Mouse (Mus musculus) T-cell, adult 66 days (primary cell): ENCODE data around the gene Serpinb6b. TPM values are rescaled to one million over a fixed set of nuclear protein-coding genes. Genes with fewer than 3 reads are reported as not detected.

Experiments
- total RNA-seq, 2 experiments: library from RNA; stranded (reverse); gene quantifications; 3 replicates in 1 of 2; 4 replicates in 1 of 2; pipeline ENCODE4 v1.2.4; 2023

Gene Serpinb6b
- total RNA-seq: 10 to 100 TPM; 11.0 to 14.7 TPM

DNA sequence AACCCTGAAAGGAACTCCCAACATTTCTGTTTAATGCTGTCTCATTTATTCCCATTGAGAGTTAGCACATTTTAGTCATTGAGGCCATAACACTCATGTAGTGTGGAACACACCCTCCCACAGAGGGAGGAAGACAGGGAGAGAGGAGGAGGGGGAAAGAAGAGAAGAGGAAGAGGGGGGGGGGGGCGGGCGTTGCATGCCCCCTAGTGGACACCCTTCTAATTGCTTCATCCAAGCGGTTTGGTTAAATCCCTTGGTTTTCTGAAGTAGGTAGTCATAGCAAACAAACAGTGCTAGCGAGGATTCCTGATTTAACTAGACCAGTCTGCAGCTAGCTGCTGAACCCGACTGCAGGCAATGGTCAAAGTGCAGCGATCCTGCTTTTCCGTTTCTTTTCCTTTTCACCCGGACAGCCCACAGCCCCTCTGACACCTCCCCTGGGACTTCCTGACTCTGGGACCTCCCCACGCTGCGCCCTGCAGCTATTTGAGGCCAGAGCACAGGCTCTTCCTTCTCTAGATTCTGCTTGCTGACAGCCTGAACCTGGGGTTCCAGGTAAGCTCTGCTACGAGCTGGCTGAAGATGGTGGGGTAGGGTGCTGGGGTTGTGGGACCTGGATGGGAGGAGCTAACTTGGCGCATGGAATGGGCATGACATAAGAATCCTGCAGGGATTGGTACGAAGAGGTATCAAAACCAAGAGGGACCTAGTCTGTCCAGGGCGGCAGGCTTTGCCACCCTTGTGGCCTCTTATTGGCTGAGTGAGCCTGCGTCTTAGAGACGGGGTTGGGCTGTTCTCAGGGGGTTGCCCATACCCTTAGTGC is at the start of gene Serpinb6b:
TSS of gene Serpinb6b (plus strand) at position 221 of the 823 bp plus-strand sequence.

DNA sequence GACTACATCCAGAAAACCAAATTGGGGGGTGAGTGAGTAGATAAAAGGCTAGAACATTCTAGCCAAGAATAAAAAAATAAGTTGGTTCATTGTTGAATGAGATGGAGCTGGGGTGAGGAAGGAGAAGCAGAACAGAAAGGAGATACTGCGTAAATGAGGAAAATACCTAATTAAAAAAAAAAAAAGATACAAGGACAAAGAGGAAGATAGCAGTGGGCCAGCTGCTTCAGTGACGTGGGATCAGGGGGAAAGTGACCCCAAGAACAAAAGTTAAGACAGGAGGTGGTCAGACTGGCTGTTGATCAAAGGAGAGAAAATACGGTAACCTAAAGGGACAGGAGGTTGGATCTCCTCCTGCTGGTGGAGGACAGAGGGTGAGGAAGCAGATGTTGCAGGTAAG is 37.9 kb downstream of the Serpinb6b start, which contains the start of gene Serpinb9:
TSS of gene Serpinb9 (plus strand) at position 301 of the 400 bp plus-strand sequence.

DNA sequence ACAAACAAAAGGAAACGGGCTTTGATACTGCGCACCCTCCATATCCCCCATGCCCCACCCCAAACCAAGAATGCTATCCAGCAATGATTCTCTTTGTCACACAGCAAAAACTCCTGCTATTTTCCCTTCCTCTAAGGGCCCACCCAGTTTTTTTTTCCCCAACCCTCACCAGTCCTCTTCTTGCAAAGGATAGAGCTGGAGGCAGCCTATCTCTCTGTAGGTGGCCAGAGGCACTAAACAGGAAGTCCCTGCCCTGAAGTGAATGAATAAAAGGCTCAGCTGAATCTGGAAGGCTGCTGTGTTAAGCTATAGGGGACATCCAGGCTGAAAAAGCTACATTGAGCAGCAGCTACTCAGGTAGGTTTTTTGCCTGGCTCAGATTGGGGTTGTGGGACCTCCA is 62.2 kb downstream of the Serpinb6b start, which contains the start of gene Serpinb9b:
TSS of gene Serpinb9b (plus strand) at position 173 of the 400 bp plus-strand sequence.

Other genes with a start within 250 kb of the Serpinb6b start
- not detected for gene Mylk4, start 181.3 kb upstream of the Serpinb6b start, total RNA-seq
- 10 to 100 TPM; 38.7 to 45.1 TPM for gene Wrnip1, start 163.2 kb upstream of the Serpinb6b start, total RNA-seq
- gene D930007J09Rik, start 162.4 kb upstream of the Serpinb6b start, total RNA-seq: not detected
- gene Serpinb1a, start 114.0 kb upstream of the Serpinb6b start, total RNA-seq: 1 to 10 TPM; 2.3 to 4.7 TPM
- not detected for gene Serpinb1c, start 67.0 kb upstream of the Serpinb6b start, total RNA-seq
- 10 to 100 TPM in 1 of 2 experiments, 1 to 10 TPM in 1; 8.4 to 11.2 TPM for gene Serpinb9, start 38.0 kb downstream of the Serpinb6b start, total RNA-seq
- under 1 TPM in 1 of 2 experiments, not detected in 1; 0.84 TPM for gene Serpinb9b, start 62.2 kb downstream of the Serpinb6b start, total RNA-seq
- gene Serpinb1b, start 113.4 kb downstream of the Serpinb6b start, total RNA-seq: not detected
- gene Serpinb9c, start 194.5 kb downstream of the Serpinb6b start, total RNA-seq: not detected
- gene Serpinb9d, start 227.8 kb downstream of the Serpinb6b start, total RNA-seq: not detected